In the genomic region with DNA sequence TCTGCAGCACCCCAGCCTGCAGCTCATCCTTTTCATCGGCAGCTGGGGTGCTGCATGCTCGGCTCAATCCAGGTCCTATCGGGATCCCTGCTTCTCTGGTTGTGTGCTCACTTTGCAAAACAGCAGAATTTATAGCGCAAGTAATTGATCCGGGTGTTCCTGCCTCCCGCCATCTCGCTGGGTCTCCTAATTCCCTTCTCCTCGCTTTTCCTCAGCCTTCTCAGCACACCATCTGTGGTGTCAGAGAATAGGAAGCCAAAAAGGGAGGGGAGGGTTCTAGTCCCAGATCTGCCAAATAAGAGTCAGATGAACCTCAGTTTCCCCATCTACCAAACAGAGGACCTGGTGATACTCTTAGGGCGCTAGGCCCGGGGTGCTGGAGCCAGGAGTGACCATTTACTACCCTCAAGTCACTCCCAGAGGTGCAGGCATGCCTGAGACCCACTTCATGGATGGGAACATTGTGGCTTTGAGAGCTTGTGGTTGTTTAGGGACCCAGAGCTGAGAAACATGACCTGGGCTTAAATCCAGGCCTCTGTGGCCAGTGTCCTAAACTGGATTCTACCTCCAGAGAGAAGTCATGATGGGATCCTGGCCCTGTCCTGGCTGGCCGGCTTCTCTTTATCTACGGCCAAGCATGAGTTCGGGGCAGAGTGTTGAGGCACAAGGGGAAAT, we compare ENCODE assay signal across 8 mouse cellular contexts. TPM values are rescaled to one million over a fixed set of nuclear protein-coding genes. Genes with fewer than 3 reads are reported as not detected.
DNase-seq lines count a peak whose midpoint lies in the region; ATAC-seq and TF ChIP-seq lines count a peak whose summit lies in the region.

No protein-coding gene starts in this region.

- peak overlapping the region; percentile 65 for H3K4me3 ChIP-seq in heart, embryonic 10.5 days
- no peak overlapping the region for H3K4me3 ChIP-seq in bone marrow, adult 2 months (replicated peaks; ENCODE audit: control insufficient read depth, low read depth, low read length)
- no peak overlapping the region for H3K4me3 ChIP-seq in heart, postnatal 0 days (ENCODE audit: low read depth, low read length)
- H3K4me3 ChIP-seq in liver, postnatal 0 days (ENCODE audit: low read depth, low read length): no peak overlapping the region

- no peaks in the 10 kb centered on the region for H3K36me3 ChIP-seq in heart, embryonic 10.5 days
- H3K36me3 ChIP-seq in heart, postnatal 0 days (replicated peaks; ENCODE audit: control insufficient read depth, insufficient read depth, low read length): no peaks in the 10 kb centered on the region
- H3K36me3 ChIP-seq in liver, postnatal 0 days (replicated peaks; ENCODE audit: insufficient read depth, low read length): no peaks in the 10 kb centered on the region

- H3K4me2 ChIP-seq in heart, postnatal 0 days (ENCODE audit: low read depth, low read length): peak overlapping the region; percentile 77
- peak overlapping the region; percentile 71; the same call in 1 of the 2 replicates for H3K4me2 ChIP-seq in liver, postnatal 0 days (ENCODE audit: low read depth, low read length)

- no peak for TF ChIP-seq EP300 in heart, postnatal 0 days (IDR thresholded peaks at IDR 0.05; ENCODE audit: low read depth)
- TF ChIP-seq EP300 in liver, postnatal 0 days (IDR thresholded peaks at IDR 0.05; ENCODE audit: low read depth): no peak

- ATAC-seq in heart, postnatal 0 days (ENCODE audit: insufficient read depth, low read depth): no peak
- no peak for ATAC-seq in liver, postnatal 0 days

- WGBS in heart, embryonic 10.5 days: 77% methylated on average over 13 of the region's 13 CpGs
- WGBS in bone marrow, adult 2 months: 79% methylated on average over 13 of the region's 13 CpGs
- 75% methylated on average over 13 of the region's 13 CpGs for WGBS in heart, postnatal 0 days
- 78% methylated on average over 13 of the region's 13 CpGs for WGBS in liver, postnatal 0 days (ENCODE audit: insufficient replicate concordance)

- H3K27me3 ChIP-seq in heart, embryonic 10.5 days (ENCODE audit: insufficient read depth, poor library complexity, severe bottlenecking): no peaks in the 10 kb centered on the region
- no peaks in the 10 kb centered on the region for H3K27me3 ChIP-seq in heart, postnatal 0 days (ENCODE audit: control insufficient read depth, insufficient read depth, low read length)
- no peaks in the 10 kb centered on the region for H3K27me3 ChIP-seq in liver, postnatal 0 days (ENCODE audit: insufficient read depth, low read length)

- H3K9ac ChIP-seq in heart, postnatal 0 days (replicated peaks; ENCODE audit: low read depth, low read length): peak overlapping the region; percentile 81
- no peak overlapping the region for H3K9ac ChIP-seq in liver, postnatal 0 days (replicated peaks)

- peak overlapping the region; percentile 93 for H3K27ac ChIP-seq in heart, embryonic 10.5 days
- peak overlapping the region; percentile 91; the same call in 1 of the 2 replicates for H3K27ac ChIP-seq in bone marrow, adult 2 months (ENCODE audit: control insufficient read depth, insufficient read depth, low read depth, low read length, poor library complexity)
- peak overlapping the region; percentile 97 for H3K27ac ChIP-seq in heart, postnatal 0 days (ENCODE audit: low read depth)
- H3K27ac ChIP-seq in liver, postnatal 0 days (ENCODE audit: low read depth): peak overlapping the region; percentile 78

- no peak for DNase-seq in heart, embryonic 10.5 days (ENCODE audit: low spot score)
- no peak for DNase-seq in heart, adult 9 months (ENCODE audit: low spot score in 2 of 2)
- DNase-seq in heart, postnatal 0 days (ENCODE audit: low spot score): no peak
- DNase-seq in liver, postnatal 0 days: no peak
- DNase-seq in adrenal gland, postnatal 10 days: no peak
- DNase-seq in urinary bladder, postnatal 36 days (ENCODE audit: low spot score in 2 of 2): no peak
- no peak for DNase-seq in lung, postnatal 25 days (ENCODE audit: low spot score)

- peaks cover 52% of the 10 kb centered on the region for H3K4me1 ChIP-seq in heart, embryonic 10.5 days
- H3K4me1 ChIP-seq in bone marrow, adult 2 months (ENCODE audit: control insufficient read depth, insufficient read depth, low read length): no peaks in the 10 kb centered on the region; the same call in 1 of the 2 replicates
- H3K4me1 ChIP-seq in heart, postnatal 0 days (ENCODE audit: control insufficient read depth, insufficient read depth): peaks cover 20% of the 10 kb centered on the region
- H3K4me1 ChIP-seq in liver, postnatal 0 days (ENCODE audit: insufficient read depth): peaks cover 15% of the 10 kb centered on the region

- H3K9me3 ChIP-seq in heart, embryonic 10.5 days: no peaks in the 10 kb centered on the region
- H3K9me3 ChIP-seq in heart, postnatal 0 days (replicated peaks; ENCODE audit: control insufficient read depth, low read length): no peaks in the 10 kb centered on the region
- H3K9me3 ChIP-seq in liver, postnatal 0 days (ENCODE audit: low read length): no peaks in the 10 kb centered on the region

- TF ChIP-seq POLR2A in bone marrow, adult 2 months (IDR thresholded peaks at IDR 0.05; ENCODE audit: borderline replicate concordance, control insufficient read depth, low read depth, low read length): no peak

- TF ChIP-seq CTCF in bone marrow, adult 2 months (IDR thresholded peaks at IDR 0.05; ENCODE audit: control insufficient read depth, insufficient read depth, low read length): no peak
- no peak for TF ChIP-seq CTCF in heart, postnatal 0 days (IDR thresholded peaks at IDR 0.05; ENCODE audit: low read depth)
- no peak for TF ChIP-seq CTCF in liver, postnatal 0 days (IDR thresholded peaks at IDR 0.05; ENCODE audit: low read depth)

RNA-seq across cellular contexts. Expression of a gene that starts 1.1 kb away (rescaled TPM):
- 1.2 and 1.4 TPM in 2 replicates for polyA plus RNA-seq in heart, embryonic 10.5 days (2016; fragmentation: Nextera tagmentation; extraction: Ambion mirVana)
- polyA plus RNA-seq in bone marrow, adult 2 months (2011; ENCODE audit: insufficient read depth, insufficient read length, low replicate concordance, missing spikeins): 1.9 TPM in 1 of 2 replicates, not detected in the other
- not detected in 2 replicates for total RNA-seq in heart, postnatal 0 days (2014; rRNA removed; ENCODE audit: low replicate concordance)
- polyA plus RNA-seq in heart, postnatal 0 days (2015; fragmentation: Nextera tagmentation; extraction: Ambion mirVana): 3.1 and 3.6 TPM in 2 replicates
- 0.22 TPM in 2 replicates for polyA plus RNA-seq in liver, postnatal 0 days (2015; fragmentation: Nextera tagmentation; extraction: Ambion mirVana)
- 1 to 10 TPM; 1.7 to 3.7 TPM for total RNA-seq in adrenal gland, postnatal 10 days (2021)
